ENCODE assay signal across 16 mouse cellular contexts in genomic region chr11:23372490-23372889, GRCm38 (mm10).
"Had no signal": no experiment of that assay in that cellular context is flagged by ENCODE, and none has a peak within 500 bp of the region (broad histone marks: within the 10 kb centered on the region; RNA-seq: fewer than 3 reads in every experiment).

No protein-coding gene starts in this region.

- DNase-seq: retina, postnatal 1 day; right cerebral cortex, adult 18-20 months; right cerebral cortex, postnatal 14 days; right cerebral cortex, postnatal 25 days; right cerebral cortex, postnatal 4 days; spleen, adult 18-20 months; thymus, adult 18-20 months; thymus, adult 2 months; thymus, postnatal 14 days; thymus, postnatal 25 days; thymus, postnatal 36 days; thymus, postnatal 4 days had no signal

- H3K9ac ChIP-seq: neural tube, embryonic 12.5 days; neural tube, embryonic 13.5 days; neural tube, embryonic 15.5 days; stomach, embryonic 15.5 days had no signal

- H3K27ac ChIP-seq: neural tube, embryonic 12.5 days; neural tube, embryonic 13.5 days; neural tube, embryonic 15.5 days; stomach, embryonic 15.5 days had no signal

- H3K27me3 ChIP-seq: neural tube, embryonic 12.5 days; neural tube, embryonic 13.5 days; neural tube, embryonic 15.5 days; stomach, embryonic 15.5 days had no signal

- H3K4me3 ChIP-seq: neural tube, embryonic 12.5 days; neural tube, embryonic 13.5 days; neural tube, embryonic 15.5 days; stomach, embryonic 15.5 days had no signal

- H3K4me1 ChIP-seq: neural tube, embryonic 12.5 days; neural tube, embryonic 13.5 days; neural tube, embryonic 15.5 days; stomach, embryonic 15.5 days had no signal

- H3K9me3 ChIP-seq: neural tube, embryonic 12.5 days; neural tube, embryonic 13.5 days; neural tube, embryonic 15.5 days; stomach, embryonic 15.5 days had no signal

- H3K4me2 ChIP-seq: neural tube, embryonic 12.5 days; neural tube, embryonic 13.5 days; neural tube, embryonic 15.5 days; stomach, embryonic 15.5 days had no signal
